Mouse (Mus musculus) thymus, postnatal 36 days (tissue): ENCODE results near the gene Gm48552.

Experiments used
- DNase-seq, 2 experiments: peaks; one replicate each; pipeline ENCODE4 v3.0.0; 2022; ENCODE audit warnings: mixed read lengths in 2 of 2

Gm48552 gene

DNA sequence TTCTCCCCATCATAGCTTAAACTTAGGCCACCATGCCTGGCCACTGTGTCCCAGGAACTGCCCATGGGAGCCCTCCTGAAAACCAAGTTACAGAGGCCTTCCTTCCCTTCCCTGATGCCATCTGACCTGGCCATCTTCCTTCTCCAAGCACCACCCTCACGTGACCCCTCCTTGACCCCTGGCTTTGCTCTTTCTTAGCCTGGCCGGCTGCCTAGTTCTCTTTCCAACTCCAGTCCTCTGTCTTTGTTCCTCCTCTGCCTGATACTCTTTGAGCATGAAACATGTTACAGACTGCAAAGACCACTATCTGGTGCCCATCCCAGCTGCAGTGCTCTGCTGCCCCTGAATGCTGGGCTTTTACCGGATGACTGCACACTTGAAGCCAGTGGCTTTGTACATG lies 568 bp downstream of the Gm48552 start:
- no peak for DNase-seq

DNA sequence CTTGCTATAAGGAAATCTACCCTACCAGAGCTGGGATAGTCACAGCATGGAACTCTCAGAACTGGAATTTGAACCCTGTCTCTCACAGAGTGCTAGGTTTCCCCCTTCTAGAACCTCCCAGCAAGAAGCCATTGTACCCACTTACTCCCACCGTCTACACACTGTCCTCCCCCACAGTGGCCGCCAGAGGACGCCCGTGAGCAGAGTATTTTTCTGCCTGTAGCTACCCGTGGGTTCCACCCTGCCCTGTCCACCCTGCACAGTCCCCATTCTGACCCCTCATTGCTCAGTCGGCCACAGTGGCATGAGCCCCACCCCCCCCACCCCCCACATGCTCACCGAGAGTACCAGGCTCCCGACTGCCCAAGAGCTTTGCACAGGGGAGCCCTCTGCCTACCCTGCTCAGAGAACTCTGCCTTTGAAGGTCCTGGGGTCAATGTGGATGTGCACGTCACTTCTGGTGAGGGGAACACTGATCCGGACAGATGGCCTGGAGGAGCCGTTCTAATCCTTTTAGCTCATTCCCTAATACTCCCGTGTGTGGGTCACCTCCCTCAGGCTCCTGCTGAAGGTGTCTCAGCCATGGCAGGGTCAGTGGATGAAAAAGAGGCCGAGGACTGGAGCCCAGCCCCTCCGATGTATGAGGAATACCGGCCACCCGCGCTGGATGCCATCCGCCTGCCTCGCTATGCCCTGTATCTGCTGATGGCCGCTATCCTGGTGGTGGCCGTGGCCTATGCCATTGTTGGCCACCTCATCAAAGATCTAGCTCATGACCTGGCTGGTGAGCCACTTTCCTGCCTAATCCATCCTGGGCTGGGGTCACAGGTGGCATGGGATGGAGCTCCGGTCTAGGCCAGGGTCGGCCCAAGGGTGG lies 1.2 kb downstream of the Gm48552 start:
- peak; percentile 72 to 79 for DNase-seq

DNA sequence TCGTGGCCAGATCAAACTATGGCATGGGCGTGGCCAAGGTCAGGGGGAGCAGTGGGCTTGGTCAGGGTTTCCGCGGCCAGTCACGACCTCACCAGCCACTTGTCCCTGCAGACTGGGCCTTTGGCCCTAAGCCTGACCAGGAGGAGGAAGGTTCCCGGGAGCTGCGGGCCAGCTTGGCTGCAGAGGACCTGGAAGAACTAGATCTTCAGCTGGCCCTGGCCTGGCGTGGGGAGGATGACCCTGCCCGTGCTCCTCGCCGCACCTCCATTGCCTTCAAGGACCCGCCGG lies 1.8 kb downstream of the Gm48552 start:
- no peak for DNase-seq

DNA sequence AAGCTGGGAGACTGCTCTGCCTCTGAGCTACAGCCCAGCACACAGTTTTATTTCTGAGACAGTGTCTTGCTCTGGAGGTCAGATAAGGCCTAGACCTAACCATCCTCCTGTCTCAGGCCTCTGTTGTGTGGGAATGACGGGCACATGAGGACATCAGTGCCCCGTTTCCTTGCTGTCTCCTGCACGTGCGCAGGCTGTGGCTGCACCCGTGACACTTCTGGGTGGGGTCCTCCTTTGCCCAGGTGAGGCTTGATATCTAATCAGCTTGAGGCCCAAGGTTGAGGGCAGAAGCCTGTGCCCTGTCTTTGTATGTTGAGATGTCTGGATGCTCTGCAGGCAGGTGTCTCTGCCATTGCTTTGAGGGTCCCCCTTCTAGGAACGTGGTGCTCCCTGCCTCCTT lies 3.5 kb downstream of the Gm48552 start:
- DNase-seq: no peak

DNA sequence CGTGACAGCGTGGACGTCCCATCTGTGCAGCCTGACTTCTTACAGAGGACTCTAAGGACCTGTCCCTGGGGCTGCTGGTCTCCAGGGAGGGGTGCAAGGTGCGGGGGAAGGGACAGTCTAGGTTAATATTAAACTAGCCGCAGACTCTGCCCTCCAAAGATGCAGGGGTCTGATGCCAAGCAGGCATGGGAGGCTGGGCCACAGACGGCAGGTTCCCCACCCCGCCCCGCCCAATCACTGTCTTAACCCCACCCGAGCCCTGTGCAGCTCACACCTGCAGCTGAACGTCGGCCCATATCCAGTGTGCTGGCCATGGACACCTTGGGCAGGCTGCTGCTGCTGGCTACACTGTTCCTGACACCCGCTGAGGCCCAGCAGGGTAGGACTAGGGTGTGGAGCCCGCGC lies 4.0 kb downstream of the Gm48552 start, which contains the start of gene Smim24:
Gene Smim24, plus strand, starts transcription at position 271 of the 405 bp plus-strand sequence.
- DNase-seq: no peak

DNA sequence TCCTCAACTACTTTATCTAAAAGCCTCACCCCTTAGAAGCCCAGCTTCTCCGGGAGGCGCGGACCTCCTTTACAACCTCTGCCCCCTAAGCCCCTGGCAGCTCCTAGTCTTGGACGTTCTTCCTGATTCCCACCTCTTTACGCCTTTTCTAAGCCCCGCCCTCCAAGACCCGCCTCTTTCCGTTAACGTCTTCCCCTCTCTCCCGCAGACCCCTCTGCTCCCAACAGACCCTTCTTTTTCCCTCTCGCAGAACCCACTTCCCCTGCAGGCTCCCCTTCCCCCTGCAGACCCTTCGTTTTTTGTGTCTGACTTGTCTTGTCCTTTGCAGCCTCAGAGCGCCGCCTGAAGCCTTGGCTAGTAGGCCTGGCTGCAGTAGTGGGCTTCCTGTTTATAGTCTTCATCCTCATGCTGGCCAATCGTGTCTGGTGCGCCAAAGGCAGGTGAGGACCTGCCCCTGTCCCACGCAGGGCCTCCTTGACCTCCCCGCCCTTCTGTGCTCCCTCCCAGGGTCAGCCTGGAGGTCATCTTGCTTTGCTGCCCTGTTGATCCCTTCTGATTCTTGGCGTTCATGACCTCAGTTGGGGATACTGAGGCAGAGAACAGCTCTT lies 4.8 kb downstream of the Gm48552 start:
- peak; percentile 75 to 80 for DNase-seq

DNA sequence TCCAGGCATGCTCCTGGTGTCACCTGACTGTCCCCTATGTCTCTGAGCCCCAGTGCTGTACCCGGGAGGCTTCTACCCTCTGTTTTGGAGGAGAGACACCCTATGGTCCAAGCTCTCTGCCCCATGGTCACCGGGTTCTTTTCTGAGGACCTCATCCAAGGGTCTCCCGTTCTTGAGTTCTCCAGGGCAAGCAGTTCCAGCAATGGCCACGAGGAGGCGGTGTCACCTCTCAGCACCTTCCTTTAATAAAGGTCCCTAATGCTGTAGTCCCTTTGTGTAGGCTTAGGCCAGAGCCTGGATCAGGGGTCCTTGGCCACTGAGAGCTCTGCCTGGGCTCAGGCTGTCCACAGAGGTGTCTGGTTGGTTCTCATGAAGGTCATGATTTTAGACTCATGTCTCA lies 6.3 kb downstream of the Gm48552 start:
- DNase-seq: peak; percentile 67 to 72

DNA sequence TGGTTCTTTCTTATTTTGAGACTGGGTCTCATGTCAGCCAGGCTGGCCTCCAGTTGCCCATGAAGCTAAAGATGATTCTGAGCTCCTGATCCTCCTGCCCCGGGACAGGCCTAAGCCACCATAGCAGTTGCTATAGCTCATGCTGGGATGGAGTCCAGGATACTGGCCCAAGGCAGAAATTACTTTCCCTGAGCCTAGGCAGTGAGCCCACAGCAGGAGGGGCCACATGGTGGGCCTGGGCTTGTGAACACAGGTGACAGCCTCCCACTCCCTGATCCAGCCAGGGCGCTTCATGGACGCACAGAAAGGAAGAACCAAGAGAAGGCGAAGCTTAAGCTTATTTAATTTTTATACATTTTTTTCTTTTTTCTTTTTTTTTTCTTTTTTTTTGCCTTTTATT lies 7.1 kb downstream of the Gm48552 start:
- no peak for DNase-seq

DNA sequence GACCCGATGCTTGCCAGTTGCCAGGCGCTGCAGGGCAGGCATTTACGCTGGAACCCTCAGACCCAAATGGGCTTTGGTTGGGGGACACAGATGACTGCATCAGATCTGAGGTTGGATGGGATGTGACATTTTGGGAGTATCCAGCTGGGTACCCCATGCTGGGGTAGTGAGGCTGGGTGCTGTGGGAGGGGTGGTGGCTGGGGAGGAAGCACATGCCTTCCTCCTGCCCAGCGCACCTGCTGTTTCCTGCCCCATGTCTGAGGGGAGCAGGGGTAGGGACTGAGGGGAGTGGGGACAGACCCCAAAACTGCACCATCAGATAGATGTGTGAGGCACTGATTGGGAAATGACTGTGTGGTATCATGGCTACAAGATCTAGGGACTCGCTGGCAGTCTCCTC lies 7.9 kb downstream of the Gm48552 start:
- peak in 1 of 2 experiments; percentile 51 for DNase-seq

DNA sequence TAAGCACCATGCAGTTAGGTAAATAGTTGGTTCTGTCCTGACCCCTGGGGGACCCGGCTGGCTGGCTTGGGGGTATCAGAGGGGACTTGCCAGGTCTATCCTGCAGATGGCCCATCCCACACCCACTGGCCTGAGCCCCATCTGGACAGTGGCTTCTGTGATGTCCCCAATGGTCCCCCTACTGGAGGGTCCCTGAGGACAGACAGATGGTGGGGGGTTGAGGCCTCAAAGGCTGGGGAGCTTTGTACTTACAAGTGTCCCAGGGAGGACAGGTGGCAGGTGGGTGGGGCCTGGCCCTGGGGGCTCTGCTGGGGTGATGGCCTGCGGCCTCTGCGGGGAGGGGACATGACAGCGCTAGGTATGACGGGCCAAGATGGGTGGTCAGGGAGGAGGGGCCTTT lies 10.5 kb downstream of the Gm48552 start:
- no peak for DNase-seq

DNA sequence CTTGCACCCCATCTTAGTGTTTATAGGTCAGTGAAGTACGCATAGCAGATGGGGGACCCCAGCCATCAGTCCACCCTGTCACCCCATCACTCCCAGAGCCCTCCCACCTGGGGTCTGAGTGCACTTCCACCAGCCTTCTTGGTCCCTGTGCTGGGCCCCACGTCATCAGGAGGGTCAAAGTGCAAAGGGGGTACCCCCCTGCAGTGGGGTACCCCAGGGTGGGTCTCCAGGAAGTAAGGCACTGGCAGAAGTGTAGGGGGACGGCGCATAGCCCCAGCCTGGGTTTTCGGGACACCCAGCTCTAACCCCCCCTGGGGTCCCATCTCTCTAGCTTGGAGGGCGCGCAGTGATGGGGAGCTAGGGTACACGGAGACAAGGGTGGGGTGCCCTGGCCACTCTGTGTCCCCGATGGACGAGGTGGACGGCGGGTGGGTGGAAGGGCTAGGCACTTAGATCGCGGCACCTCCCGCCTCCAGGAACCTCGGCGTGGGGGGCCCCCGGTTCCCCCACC lies 11.0 kb downstream of the Gm48552 start:
- no peak for DNase-seq

DNA sequence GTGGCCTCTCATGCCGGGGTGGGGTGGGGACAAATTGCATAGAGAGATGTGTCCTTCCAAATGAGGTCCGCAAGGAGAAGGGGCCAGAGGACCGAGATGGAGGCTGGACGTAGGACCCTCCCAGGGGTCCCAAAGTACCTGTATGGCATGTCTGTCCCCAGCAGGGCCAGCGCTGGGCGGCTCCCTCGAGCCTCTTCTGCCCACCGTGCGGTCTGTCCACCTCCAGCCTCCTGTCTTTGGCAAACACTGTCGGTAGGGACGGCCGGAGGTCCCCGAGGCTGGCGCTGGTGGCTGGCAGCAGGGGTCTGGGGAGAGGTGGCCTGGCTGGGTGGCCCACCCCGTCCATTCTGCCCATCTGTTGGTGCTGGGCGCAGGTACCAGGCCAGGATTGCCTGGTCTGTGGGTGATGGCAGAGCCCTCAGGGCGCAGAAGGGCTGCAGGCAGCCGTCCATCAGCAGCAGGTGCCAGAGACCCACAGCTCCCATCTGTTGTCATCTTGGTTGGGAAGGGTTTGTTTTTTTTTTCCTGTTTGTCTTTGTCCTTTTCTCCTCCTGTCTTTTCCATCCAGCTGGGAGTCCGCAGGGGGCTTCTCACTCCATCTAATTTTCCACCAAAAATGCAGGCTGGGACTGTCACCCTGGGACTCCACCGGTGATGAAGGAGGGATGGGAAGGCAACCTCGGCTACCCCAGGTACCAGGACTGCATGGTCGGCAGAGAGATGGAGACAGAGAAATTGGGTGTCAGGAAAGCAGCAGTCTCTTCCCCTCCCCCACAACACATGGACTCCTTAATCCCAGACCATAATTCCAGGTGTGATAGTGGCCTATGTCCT lies 11.8 kb downstream of the Gm48552 start:
- DNase-seq: no peak

DNA sequence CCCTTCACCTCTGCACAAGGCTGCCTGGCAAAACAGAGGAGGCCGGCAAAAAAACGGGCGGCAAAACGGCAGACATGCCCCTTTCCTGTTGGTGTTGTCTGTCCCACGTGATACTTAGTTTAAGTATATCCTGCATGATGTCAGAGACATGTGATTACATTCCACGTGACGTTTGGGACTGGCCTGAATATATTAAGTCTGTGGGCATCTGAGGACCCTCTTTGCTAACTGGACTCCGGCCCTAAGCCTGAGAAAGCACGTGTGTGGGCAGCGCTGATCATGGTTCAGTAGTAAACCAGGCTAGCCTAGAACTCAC lies 12.4 kb downstream of the Gm48552 start:
- DNase-seq: no peak

DNA sequence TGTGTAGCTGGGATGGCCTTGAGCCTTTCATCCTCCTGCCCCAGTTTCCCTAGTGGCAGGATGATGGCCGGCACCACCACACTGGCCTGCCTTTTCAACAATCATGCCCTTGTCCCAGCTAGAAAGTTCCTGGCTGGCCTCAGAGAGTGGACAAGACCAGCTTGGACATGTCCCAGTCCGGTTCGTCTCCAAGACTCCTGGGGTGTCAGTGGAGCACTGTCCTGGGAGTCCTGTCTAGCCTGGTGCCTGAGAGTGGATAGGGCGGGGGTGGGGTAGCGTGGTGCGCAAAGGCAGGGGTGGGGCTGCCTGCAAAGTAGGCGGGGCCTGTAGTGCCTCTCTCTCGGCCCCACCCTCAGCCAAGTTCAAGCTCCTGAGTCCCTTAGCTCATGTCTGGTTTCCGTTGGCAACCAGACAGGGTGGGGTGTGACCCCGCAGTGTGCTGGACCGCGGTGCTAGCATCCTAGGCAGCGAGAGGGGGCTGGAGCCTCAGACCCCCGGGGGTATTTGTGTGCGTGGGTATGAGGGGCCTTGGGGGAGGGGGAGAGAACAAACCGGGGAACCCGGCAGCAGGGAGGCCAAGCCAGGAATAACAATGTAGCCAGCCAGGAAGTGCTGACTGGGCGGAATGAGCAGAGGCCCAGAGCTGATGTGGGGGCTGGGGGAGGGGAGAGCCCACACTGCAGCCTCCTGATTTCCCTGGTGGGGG lies 12.9 kb downstream of the Gm48552 start:
- DNase-seq: no peak

DNA sequence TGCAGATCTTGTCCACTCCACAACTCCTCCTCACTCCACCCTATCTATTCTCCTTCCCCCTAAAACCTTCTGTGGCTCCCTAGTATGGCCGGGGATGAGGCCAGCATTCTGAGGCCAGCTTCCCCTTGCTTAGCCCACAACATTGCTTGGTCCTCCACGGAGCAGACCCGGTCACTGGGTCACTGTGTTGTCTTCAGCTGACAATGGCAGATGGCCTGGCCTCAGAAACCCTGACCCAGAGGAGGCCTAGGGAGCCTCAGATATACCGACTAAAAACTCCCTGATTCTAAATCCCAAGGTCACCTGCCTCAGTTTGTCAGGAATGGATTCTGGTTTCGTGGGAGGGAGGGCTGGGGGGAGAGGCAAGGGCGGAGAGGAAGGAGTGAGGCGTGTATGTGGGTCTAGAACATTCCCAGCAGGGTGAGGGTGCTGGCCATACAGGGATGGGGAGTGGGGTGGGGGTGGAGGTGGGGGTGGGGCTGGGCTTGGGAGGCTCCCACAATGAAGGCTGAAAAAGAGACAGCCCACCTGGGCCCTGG lies 13.5 kb downstream of the Gm48552 start:
- no peak for DNase-seq

DNA sequence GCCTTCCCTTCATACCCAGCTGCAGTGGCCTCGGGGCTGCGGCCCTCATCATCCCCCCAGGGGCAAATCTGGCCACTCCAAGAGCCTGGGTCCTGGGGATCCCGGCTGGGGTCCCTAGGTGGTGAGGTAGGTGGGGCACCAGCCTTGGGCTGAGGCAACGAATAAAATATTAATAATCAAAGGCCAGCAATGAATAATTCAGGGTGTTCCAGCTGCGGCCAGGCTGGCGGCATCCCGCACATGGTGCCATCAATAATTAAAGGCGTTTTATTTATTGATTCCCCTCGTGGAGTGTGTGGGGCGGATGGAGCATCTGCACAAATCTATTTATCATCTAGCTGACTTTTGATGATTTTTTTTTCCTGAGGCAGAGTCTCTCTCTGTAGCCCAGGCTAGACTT lies 14.7 kb downstream of the Gm48552 start:
- no peak for DNase-seq

DNA sequence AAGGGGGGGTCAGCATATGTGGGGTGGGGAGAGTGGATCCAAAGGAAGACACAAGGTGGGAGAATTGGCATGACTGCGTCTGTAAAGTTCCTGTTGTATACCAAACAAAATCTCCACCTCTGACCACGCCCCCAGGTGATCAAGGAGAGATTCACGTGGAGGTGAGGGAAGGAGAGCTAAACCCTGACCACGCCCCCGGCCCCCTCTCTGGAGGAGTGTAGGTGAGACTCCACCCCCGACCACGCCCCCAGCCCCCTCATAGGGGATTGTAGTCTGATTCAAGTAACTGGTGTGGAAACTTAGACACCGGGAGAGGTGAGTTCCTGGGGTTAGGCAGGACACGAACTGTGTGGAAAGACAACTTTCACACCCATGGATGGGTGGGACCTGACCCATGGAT lies 15.3 kb downstream of the Gm48552 start:
- no peak for DNase-seq

DNA sequence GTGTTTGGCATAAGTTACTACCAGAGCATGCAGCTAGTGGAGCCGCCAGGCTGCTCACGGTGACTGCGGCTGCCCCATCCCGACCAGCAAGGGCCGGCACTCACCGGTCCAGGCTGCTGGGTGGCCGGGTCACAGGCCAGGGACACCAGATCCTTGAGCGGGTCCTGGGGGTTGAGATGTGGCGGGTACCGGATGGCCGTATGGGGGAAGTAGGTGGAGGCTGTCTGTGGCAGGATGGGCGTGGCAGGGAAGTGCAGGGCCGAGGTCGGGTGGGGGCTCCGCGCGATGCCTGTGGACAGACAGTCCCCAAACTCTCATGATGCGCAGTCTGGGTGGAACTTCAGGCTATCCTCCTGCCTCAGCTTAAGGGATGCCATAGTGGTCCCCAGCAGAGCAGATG lies 15.9 kb downstream of the Gm48552 start:
- DNase-seq: no peak

DNA sequence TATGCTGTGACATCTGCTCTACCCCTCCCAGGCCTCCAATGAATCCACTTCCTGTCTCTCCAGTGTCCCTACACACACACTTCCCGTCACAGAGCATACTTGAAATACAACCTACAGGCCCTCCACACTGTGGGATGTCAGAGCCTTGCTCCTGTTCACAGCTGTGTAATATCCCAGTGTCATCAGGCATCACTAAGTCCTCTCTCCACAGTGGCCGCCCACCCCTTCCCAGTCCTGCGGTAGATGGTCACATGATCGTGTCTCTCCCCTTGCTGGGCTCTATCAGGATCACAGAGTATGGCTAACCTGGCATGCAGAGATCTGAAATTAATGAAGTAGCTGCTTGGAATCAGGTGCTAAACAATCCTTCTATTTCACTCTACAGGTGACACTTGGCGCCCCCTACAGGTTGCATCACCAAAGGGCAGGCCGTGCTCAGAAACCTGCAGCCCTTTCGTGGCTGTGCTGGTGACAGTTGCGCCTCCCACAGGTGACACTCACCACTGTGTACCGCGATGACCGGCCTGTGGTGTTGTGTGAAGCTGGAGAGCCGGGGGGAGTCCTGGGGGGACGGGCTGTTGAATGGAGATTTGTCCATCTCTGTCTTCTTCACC lies 16.9 kb downstream of the Gm48552 start:
- peak; percentile 67 to 68 for DNase-seq

DNA sequence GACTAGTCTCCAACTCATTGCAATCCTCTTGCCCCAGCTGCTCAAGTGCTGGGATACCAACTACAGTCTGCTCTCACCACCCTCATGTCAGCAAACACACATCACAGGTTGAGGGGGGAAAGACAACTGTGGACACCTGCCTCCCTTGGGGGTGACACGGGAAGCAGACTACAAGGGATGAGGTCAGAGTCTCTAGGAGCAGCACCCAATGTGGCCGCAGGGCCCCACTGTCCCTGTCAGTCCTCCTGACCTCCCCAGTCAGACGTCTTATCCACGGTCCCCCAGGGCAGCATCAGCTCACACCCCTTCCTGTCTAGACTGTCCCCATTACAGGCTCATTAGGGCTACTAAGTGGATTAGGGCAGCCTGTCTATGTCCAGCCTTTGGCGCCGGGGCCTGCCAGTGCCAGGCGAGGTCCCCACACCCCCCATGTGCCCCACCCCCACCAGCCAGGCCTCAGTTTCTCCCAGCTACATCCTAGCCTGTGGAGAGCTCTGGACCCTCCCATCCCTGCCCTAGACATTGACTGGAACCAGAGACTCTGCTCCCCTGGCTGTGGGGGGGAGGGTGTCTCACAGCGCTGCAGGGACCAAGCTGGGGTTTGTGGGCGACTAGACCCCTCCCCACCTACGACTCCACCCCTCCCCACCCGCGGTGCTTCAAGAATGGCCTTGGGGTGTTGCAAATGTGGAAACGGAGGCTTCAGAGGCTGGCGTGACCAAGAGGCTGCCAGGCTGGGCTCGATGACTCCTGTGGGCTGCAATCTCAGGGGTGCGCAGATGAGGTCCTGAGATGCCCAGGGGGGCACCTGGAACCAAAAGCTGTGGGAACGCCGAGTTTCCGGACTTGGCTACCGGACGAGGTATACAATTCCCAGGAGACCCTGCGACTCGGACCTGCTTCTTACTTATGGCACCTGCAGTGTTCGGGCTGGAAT lies 18.0 kb downstream of the Gm48552 start:
- no peak for DNase-seq
